Mouse (Mus musculus): ENCODE measurements around the gene Wnk2.

- TF ChIP-seq GATA1 (IDR thresholded peaks at IDR 0.05; ENCODE audit: low read length) (no peak), TAL1 (IDR thresholded peaks at IDR 0.05; ENCODE audit: low read length) (no peak)
Observed at GRCm38 (mm10) chr13:49086431-49086830, 61.4 kb downstream of the Wnk2 start.
